Mouse (Mus musculus) heart, adult 11 months (tissue): ENCODE results near the gene Dynlrb2.

ENCODE experiments used
- DNase-seq: peaks from one replicate; pipeline ENCODE4 v3.0.0; 2022

Dynlrb2 gene

DNA sequence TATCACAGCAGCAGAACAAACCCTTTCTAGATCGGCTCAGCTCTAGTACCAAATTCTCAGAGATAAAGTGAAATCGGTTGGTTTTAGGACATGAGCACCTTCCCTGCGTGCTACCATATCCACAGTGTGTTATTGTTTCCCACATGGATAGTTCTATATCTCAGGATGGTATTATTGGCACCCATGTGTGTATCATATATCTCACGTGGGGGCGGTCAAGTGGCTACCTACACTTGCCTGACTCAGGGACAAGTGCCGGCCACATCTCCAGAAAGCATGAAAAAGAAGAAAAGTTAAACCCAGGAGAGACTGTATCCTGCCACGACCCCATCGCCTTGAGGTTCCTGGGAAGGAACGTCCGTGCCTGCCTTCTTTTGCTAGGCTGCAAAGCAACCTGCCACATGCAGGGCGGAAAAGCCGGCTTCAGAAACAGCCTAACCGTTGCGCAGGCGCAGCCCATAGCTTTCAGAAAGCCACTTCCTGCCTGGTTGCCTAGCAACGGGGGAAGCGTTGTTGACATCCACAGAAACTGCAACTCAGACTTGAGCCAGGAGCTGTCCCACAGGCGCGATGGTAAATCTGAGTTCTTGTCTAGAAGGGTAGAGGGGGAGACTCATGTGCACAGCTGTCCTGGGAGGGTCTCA lies at the start of gene Dynlrb2:
Dynlrb2 (plus strand) TSS at position 498 of the 644 bp plus-strand sequence.
- peak; percentile 98 for DNase-seq

GRCm38 (mm10) chr8:116458569-116458968 lies 46.2 kb upstream of the Dynlrb2 start:
- peak; percentile 68 for DNase-seq

DNA sequence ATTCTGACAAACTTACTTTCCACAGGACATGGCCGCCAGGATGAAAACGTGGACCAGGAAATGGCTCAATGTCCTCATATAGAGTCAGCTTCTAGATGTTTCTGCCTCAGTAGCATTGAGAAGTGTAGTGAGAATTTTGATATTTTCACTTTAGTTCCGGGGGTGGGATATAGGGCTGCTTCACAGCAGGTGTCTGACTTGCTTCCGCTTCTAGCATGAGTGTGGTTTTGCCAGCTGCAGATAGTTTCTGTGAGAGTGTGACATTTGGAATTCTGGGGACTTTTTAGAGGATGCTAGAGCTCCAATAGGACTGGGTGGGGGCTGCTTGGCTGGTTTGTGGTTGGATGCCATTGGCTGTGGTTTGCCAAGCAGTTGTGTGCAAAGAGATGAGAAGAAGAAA lies 43.3 kb upstream of the Dynlrb2 start:
- peak; percentile 23 for DNase-seq

DNA sequence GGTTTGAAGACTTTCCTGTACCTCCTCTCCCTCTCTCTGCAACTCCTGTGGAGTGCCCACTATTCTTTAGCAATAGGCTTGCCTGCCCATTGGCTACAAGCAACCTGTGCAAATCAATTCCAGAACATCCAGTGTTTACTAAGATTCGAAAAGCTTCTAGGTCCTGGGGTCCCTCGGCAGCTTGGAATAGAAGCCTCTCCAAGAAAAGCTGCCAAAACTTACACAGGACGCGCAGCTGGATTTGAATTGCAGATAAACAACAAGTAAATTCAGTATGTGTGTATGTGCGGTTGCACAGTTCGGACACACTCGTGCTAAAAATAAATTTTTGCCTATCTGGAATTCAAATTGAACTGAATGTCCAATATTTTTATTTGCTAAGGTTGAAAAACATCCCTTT lies 38.2 kb upstream of the Dynlrb2 start:
- peak; percentile 80 for DNase-seq

DNA sequence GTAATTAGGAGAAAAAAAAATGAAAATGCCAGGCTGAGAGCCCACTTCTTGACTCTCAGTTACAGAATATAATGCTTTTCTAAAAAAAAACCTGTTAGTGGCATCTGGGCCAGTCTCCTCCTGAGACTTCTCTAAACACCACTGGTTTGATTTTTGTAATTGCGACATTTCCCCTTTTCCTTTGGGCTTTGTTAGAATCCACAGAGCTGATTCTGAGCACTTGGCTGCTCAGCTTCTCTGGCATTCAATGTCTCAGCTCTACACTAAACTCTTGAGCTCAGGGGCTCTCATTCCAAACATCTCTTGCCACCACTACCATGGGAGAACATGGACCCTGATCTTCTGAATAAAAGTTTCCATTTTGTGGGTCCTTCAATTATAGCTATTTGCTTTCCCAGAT lies 37.7 kb upstream of the Dynlrb2 start:
- peak; percentile 74 for DNase-seq

GRCm38 (mm10) chr8:116477941-116478340 lies 26.8 kb upstream of the Dynlrb2 start:
- DNase-seq, result peak; percentile 86

DNA sequence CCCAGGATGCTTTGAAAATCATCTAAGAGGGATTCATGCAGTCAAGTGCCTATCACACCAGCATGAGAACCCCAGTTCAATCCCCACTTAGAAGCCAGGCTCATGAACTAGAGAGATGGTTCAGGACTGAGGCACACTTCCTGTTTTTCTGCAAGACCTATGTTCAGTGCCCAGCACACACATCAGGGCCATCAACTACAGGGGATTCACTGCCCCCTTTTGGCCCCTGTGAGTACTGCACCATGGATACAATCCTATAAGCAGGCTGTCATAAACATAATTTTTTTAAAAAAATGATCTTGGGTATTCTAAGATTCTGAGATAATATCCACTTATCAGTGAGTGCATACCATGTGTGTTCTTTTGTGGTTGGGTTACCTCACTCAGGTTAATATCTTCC lies 26.1 kb upstream of the Dynlrb2 start:
- DNase-seq, result peak; percentile 51

GRCm38 (mm10) chr8:116480894-116481293 lies 23.9 kb upstream of the Dynlrb2 start:
- DNase-seq, result peak; percentile 73

DNA sequence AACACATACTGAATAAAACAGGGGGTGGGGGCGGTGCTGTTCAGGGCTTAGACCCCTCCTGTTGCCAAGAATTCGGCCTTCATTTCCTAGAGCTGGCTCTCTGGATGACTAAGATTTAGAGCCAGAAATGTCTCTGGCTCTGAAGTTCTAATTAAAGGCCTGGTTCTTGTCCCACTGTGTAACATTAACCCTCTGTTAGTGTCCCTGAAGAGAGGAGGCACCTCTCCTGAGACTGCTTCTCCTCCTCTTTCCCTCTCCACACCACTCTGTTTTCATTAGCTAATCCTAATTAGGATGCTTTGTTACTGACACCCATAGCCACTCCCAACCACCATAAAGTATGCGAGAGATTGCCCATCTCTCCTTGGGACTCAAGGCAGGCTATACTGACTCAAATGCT lies 22.0 kb upstream of the Dynlrb2 start:
- DNase-seq, result peak; percentile 66

DNA sequence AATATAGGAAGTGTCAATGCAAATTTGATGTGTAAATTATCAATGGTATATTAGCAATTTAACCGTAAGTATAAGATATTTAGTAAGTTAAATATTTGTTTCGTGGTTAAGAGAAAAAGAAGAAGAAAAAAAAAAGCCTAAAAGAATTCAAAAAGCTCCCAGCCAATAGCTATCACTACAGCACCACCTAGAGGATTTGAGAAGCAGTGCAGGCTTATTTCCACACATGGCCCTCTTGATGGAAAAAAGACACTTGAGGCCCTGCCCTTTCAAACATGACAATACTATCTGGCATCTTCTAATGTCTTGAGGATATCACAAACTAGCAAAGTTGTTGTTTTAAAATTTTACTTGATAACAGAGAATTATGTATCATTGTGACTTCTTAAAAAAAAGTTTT lies 20.7 kb upstream of the Dynlrb2 start:
- peak; percentile 10 for DNase-seq

DNA sequence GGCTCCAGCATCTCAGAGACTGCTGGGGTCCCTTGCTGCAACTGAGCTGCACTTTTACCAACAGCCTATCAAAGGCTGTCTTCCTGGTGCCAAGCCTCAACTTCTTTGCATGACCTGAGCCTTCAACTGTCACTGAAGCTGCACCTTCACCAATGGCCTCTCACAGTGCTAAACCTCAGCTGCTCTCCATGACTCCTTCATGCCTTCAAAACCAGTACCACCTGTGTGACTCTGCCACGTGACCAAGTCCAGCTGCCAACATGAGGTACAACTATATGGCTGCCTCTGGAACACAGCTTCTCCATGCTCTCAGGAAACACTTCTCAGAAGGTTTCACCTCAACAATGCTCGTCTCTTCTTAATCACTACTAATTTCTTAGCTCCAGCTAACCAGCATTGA lies 16.2 kb upstream of the Dynlrb2 start:
- DNase-seq, result peak; percentile 37

- DNase-seq, result peak; percentile 54
These were observed 4.5 kb upstream of the Dynlrb2 start for GRCm38 (mm10) chr8:116500057-116500809.

DNA sequence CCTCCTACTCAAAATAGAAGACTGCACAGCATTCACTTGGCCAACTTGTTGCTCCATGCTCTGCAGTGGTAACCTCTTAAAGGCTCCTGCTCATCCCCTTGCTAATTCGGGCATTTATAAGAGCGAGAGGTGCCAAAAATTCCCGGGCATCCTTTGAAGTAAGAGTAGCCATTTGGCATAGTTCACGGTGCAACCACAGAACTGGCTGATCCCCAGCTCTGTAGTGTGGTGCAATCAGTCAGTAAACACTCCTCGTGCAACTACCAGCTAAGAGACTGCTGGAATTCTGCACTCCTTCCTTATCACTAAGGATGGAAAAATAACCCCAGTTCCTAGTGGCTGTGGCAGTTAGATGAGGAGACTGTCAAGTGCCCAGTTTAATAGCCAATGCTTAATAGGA lies 3.9 kb downstream of the Dynlrb2 start:
- peak; percentile 97 for DNase-seq

DNA sequence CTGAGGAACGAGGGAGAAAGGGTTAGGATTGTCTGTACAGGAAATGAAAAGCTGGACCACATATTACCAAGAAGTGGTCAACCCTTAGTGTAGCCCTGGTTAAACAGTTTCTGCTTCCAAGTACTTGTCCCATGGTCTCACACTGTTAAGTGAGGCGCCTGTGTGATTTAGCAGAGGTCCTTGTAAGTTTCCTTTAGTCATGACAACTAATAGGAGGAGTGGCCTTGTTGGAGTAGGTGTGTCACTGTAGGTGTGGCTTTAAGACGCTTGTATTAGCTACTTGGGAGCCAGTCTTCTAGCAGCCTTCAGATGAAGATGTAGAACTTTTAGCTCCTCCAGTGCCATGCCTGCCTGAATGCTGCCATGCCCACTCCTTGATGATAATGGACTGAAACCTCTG lies 4.5 kb downstream of the Dynlrb2 start:
- peak; percentile 36 for DNase-seq

GRCm38 (mm10) chr8:116519676-116520075 lies 14.9 kb downstream of the Dynlrb2 start:
- no peak for DNase-seq

DNA sequence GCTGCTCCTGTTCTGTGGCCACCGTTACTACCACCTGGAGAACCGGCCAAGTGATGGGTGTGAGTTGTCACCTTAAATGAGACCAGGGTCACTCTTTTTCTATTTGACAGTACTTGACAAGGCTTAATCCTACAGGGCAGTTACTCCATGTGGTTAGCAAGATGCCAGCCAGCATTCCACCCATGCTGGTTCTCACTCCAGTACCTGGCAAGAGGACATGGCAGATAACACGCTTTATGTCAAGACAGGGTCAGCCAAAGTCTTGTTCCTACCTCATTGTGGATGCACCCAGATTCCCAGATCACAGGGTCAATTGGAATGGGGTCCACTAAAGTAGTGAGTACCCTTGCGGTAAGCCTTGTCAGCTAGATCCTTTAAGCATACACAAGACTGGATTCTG lies 16.4 kb downstream of the Dynlrb2 start:
- no peak for DNase-seq

GRCm38 (mm10) chr8:116521641-116522040 lies 16.9 kb downstream of the Dynlrb2 start:
- no peak for DNase-seq

GRCm38 (mm10) chr8:116522104-116522767 lies 17.5 kb downstream of the Dynlrb2 start:
- DNase-seq, result no peak

GRCm38 (mm10) chr8:116524915-116525314 lies 20.1 kb downstream of the Dynlrb2 start:
- no peak for DNase-seq

DNA sequence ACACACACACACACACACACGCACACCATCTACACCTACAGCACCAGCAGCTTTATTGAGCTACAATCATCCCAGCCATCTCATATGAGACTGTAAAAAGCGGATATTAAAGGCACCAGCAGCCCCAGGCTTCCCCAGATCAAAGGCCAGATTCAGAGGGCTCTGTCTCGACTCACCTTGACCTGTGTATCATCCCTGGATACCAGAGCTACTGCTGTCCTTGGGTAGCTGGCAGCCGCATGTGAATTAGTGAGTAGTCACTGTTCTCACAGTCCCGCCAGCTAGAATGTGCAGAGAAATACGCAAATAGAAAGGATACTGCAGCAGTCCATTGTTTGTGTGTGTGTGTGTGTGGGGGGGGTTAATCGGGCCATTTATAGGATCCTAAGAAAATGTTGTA lies 24.0 kb downstream of the Dynlrb2 start:
- DNase-seq, result no peak

DNA sequence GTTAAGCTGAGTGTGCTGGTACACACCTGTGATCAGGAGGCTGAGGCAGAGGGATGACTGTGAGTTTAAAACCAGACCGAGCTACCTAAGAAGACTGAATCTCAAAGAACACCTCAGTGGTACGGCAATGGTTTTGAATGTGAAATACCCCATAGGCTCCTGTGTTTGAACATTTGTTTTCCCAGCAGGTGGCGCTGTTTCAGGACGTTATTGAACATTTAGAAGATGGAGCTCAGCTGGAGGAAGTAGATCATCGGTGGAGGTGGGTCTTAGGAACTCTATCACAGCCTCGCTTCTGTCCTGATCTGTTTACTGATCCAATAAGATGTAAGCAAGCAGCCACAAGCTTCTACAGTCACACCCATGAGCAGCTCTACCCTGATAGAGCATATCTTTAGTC lies 28.3 kb downstream of the Dynlrb2 start:
- peak; percentile 37 for DNase-seq

- peak; percentile 74 for DNase-seq
These were observed 32.0 kb downstream of the Dynlrb2 start for GRCm38 (mm10) chr8:116536786-116537185.

DNA sequence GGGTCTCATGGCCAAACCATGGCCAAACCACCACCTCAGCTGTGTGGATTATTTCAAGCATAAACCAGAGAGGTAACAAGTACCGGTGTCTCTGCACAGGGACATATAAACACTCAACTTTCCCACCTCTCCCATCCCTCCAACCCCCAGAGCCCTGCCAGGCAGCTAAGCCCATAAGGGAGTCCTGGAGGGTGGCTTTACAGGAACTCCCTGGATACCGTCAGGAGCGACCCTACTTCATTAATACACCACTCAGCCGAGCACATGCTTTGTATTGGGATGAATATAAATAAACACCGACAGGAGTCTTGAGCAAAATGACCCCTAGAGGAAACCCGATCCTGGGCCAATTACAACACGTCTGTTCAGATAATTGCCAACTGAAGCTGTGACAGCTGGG lies 34.0 kb downstream of the Dynlrb2 start:
- no peak for DNase-seq

DNA sequence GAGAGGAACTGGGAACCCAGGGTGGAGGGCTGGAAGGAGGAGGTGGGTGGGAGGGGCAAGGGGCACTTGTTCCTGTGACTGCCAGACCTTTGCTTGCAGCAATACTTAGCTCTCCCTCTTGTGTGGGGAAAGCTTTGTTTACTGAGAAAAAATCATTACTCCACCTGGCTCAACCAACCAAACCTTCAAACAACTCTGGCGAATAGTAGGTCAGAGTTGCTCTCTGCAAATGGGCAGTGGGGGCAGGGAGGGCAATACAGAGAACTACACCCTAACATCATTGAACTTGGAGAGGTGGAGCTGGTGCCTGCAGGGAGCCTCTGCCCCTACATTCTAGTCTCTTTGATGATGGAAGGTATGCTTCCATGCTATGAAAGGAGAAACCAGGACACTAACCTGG lies 35.4 kb downstream of the Dynlrb2 start:
- no peak for DNase-seq
